Mouse (Mus musculus) spleen, adult 2 months (tissue): ENCODE results near the gene Trmt1. TPM values are rescaled to one million over a fixed set of nuclear protein-coding genes. Genes with fewer than 3 reads are reported as not detected.

Experiments
- DNase-seq, 2 experiments: peaks; one replicate each; pipeline versions ENCODE4 v3.0.0 to v3.0.0-alpha.2; 2012 to 2021; ENCODE audit warnings: low spot score in 2 of 2, low read depth in 1 of 2
- H3K27ac ChIP-seq: fragments of 200-500 bp; 2 replicates; pipeline ENCODE4 v1.5.1; 2012; ENCODE audit warnings: low read length, inconsistent platforms; ENCODE audit not compliant: insufficient read depth
- H3K27me3 ChIP-seq: fragments of 200-500 bp; 2 replicates; pipeline ENCODE4 v1.6.1; 2012; ENCODE audit warnings: mild to moderate bottlenecking, moderate library complexity, low read length, inconsistent platforms; ENCODE audit not compliant: control insufficient read depth, insufficient read depth
- H3K36me3 ChIP-seq: fragments of 200-500 bp; 2 replicates; pipeline ENCODE4 v1.6.1; 2012; ENCODE audit warnings: mild to moderate bottlenecking, low read length, inconsistent platforms; ENCODE audit not compliant: control insufficient read depth, insufficient read depth
- H3K4me1 ChIP-seq: fragments of 200-500 bp; 2 replicates; pipeline ENCODE4 v1.6.1; 2011; ENCODE audit warnings: inconsistent platforms; ENCODE audit not compliant: control insufficient read depth, insufficient read depth, insufficient read length
- H3K4me3 ChIP-seq: fragments of 200-500 bp; 2 replicates; pipeline ENCODE4 v1.5.1; 2011; ENCODE audit warnings: mild to moderate bottlenecking, inconsistent platforms; ENCODE audit not compliant: insufficient read depth, insufficient read length; ENCODE audit errors: extremely low read depth
- CTCF ChIP-seq: fragments of 200-500 bp; IDR thresholded peaks from 2 replicates; pipeline ENCODE4 v1.5.1; 2011; ENCODE audit warnings: mild to moderate bottlenecking, inconsistent platforms; ENCODE audit not compliant: insufficient read depth, insufficient read length, insufficient replicate concordance; ENCODE audit errors: extremely low read depth
- POLR2A ChIP-seq: fragments of 200-500 bp; IDR thresholded peaks from 2 replicates; pipeline ENCODE4 v1.6.1; 2011; ENCODE audit warnings: low read depth, low read length, inconsistent platforms
- WGBS: fragments of 180-500 bp; shearing (Covaris S2); methylation state at CpG from one replicate; pipeline ENCODE4 v1.1.7; 2018; 5-methylcytosine and 5-hydroxymethylcytosine counted together
- polyA plus RNA-seq: library from polyadenylated mRNA; depleted of rRNA; stranded (reverse); fragments of >200 nt; gene quantifications from 2 replicates; pipeline ENCODE4 v1.2.3, GENCODE M21; 2012

The Trmt1 gene
- polyA plus RNA-seq, 1 experiment = 98.1 TPM

DNA sequence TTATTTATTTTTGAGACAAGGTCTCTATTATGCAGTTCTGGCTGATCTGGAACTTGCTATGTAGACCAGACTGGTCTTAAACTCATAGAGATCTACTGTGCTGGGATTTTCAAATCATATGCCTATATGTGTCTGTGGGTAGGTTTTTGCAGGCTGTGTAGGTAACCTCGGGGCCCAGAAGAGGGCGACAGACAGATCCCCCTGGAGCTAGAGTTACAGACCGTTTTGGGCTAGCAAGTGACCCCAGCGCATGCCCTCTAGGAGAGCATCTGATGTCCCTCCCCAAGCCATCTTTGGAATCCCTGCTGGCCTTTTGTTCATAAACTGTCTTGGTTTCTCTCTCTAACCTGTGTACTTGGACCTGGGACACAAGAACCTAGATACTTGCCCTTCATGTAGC, 31.5 kb upstream of the Trmt1 start:
- Histone ChIP-seq H3K4me1 (peaks cover 11% of the 10 kb centered on the region; the same call in 1 of the 2 replicates), H3K27ac (no peak overlapping the region), H3K36me3 (no peaks in the 10 kb centered on the region), H3K4me3 (no peak overlapping the region), H3K27me3 (no peaks in the 10 kb centered on the region)
- TF ChIP-seq POLR2A (no peak), CTCF (no peak)
- WGBS = 55% methylated on average over 4 of the region's 4 CpGs
- no peak for DNase-seq

DNA sequence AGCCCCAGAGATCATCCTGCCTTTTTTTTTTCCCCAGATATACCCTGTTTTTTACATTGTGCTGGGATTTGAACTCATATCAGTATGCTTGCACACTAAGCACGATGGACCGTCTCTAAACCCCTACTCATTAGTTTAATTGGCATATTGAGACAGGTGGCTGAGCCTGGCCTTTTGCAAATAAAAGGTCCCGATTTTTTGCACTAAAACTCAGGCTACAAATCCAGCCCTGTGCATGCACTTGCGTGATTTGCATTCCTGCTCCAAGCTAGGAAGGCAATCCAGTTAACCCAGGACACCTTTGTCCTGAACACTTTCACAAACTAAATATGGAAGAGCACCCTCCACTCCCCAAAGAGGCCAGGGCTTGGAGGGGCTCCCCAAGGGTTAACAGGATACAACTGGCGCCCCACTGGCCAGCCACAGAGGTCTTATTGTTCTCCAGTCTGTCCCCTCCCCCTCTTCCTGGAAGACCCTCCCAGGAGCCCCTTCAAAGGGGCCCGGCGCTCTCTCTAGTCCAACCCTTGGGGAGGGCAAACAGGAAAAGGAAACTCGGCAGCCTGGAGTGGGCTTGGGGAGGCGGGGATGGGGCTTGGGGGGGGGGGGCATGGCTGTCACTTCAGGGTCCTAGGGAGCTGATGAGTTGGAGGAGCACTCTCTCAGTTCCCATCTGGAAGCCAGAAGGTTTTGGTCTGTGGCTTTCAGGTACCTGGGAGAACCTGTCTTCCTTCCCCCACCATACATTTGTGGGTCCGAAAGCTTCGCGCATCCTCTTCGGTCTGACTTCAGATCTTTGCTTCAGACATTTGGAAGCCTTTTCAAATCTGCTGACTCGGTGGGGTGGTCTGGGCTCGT, 30.5 kb upstream of the Trmt1 start:
- Histone ChIP-seq H3K27me3 (no peaks in the 10 kb centered on the region), H3K4me3 (peak overlapping the region; percentile 59; the same call in 1 of the 2 replicates), H3K36me3 (no peaks in the 10 kb centered on the region), H3K27ac (peak overlapping the region; percentile 81; the same call in 1 of the 2 replicates), H3K4me1 (peaks cover 14% of the 10 kb centered on the region; the same call in 1 of the 2 replicates)
- WGBS = 18% methylated on average over 15 of the region's 15 CpGs
- no peak for TF ChIP-seq CTCF
- no peak for TF ChIP-seq POLR2A
- DNase-seq = no peak

DNA sequence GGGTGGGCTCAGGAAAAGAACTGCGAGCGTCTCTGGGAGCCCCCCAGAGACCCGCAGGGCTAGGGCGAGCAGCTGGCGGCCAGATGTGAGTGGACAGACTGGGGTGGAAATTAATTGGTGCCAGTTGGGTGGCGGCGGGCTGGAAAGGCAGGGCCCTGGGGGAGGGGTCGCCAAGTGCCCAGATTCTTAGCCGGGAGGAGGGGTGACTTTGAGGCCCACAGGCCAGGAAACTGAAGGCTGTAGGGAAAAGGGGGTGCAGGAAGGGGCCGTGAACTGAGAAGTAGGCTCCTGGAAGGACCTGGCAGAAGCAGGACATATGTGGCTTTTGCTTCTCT, 29.9 kb upstream of the Trmt1 start:
- Histone ChIP-seq H3K4me3 (peak overlapping the region; percentile 59), H3K36me3 (no peaks in the 10 kb centered on the region), H3K27ac (peak overlapping the region; percentile 81), H3K4me1 (peaks cover 14% of the 10 kb centered on the region; the same call in 1 of the 2 replicates), H3K27me3 (no peaks in the 10 kb centered on the region)
- TF ChIP-seq POLR2A (no peak), CTCF (no peak)
- 7% methylated on average over 10 of the region's 10 CpGs for WGBS
- DNase-seq = no peak

DNA sequence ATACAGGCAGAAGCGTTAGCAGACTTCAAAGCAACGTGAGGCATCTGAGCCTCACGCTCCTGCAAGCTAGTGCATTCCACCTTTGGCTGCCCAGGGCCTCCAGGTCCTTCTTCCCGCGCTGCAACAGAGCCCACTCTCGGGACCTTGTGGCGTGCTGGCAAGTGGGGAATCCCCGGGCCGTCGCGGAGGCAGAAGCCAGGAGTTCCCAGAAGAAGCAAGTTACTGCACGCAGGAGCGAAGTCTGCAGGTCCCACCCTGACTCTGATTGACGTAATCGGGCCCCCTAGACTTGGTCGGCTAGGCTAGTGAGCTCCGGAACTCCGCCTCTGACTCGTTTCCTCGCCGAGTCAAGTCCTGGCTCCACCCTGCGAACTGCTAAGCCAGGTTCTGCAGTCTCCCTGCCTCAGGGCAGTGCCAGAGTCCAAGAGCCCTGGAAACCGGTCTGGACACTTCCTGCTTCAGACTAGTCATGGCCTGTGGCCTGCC, 29.4 kb upstream of the Trmt1 start:
- no peaks in the 10 kb centered on the region for H3K36me3 ChIP-seq
- no peaks in the 10 kb centered on the region for H3K27me3 ChIP-seq
- H3K27ac ChIP-seq = peak overlapping the region; percentile 81
- under 1% methylated on average over 23 of the region's 23 CpGs for WGBS
- no peak for TF ChIP-seq CTCF
- TF ChIP-seq POLR2A = peak; percentile 40; the same call in 1 of the 2 replicates
- peaks cover 14% of the 10 kb centered on the region; the same call in 1 of the 2 replicates for H3K4me1 ChIP-seq
- DNase-seq = peak in 1 of 2 experiments; percentile 78
- peak overlapping the region; percentile 59 for H3K4me3 ChIP-seq

DNA sequence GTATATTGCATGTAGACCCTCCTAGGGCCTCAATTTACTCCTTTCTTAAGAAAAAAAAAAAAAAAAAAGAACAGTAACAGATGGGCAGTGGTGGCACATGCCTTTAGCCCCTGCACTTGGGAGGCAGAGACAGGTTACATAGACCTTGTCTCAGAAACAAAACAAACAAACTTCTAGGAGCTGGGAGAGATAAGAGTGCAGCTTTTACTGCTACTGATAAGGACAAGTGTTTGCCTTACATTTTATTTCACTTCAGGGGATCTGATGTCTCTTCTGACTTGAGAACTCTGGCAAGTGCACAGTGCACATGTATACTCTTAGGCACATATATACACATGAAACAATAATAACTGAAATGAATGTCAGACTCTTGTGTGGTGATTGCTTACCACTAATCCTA, 28.9 kb upstream of the Trmt1 start:
- no peak for DNase-seq
- H3K27me3 ChIP-seq = no peaks in the 10 kb centered on the region
- H3K27ac ChIP-seq = peak overlapping the region; percentile 51
- H3K36me3 ChIP-seq = no peaks in the 10 kb centered on the region
- H3K4me3 ChIP-seq = peak overlapping the region; percentile 59; the same call in 1 of the 2 replicates
- no peak for TF ChIP-seq CTCF
- TF ChIP-seq POLR2A = no peak
- H3K4me1 ChIP-seq = peaks cover 14% of the 10 kb centered on the region; the same call in 1 of the 2 replicates

DNA sequence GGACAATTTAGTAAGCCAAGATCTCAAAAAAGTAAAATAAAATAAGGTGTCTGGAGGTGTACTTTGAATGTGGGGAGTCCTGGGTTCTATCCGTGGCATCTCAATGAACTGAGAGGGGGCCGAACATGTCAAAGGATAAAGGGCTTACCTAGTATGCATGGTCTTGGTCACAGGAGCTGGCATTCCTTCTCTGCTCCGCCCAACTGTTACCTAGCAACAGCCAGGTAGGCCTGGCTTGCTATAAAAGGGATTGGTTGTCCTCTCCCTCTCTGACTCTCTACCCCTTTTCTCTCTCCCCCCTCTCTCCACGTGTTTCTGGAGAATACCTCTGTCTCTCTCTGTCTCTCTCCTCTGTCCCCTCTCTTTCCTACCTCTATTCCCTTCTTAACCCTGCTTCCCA, 28.4 kb upstream of the Trmt1 start:
- peaks cover 14% of the 10 kb centered on the region; the same call in 1 of the 2 replicates for H3K4me1 ChIP-seq
- no peak for DNase-seq
- WGBS = 80% methylated on average over 4 of the region's 4 CpGs

More for the DNA sequence above, 28.4 kb upstream of the Trmt1 start:
- no peak for TF ChIP-seq POLR2A
- TF ChIP-seq CTCF = no peak
- Histone ChIP-seq H3K27me3 (no peaks in the 10 kb centered on the region), H3K27ac (0 out of 2 replicates have a peak overlapping the region, but pooled peaks have one; percentile 20), H3K4me3 (no peak overlapping the region), H3K36me3 (no peaks in the 10 kb centered on the region)
